In genomic region chr5:102629362-102629771, GRCm38 (mm10) we compare ENCODE assay signal across 12 mouse cellular contexts.
A peak's percentile ranks its signal among the peaks of the same experiment; 100 is the strongest.
DNase-seq lines count a peak whose midpoint lies in the region; ATAC-seq and TF ChIP-seq lines count a peak whose summit lies in the region.
"Had no signal": no experiment of that assay in that cellular context is flagged by ENCODE, and none has a peak within 500 bp of the region (broad histone marks: within the 10 kb centered on the region; RNA-seq: fewer than 3 reads in every experiment).

No protein-coding gene starts in this region.

- H3K9me3 ChIP-seq in heart, embryonic 11.5 days (replicated peaks; ENCODE audit: control insufficient read depth, low read length): no peaks in the 10 kb centered on the region
- no peaks in the 10 kb centered on the region for H3K9me3 ChIP-seq in embryonic facial prominence, embryonic 10.5 days
- no peaks in the 10 kb centered on the region for H3K9me3 ChIP-seq in hindbrain, embryonic 10.5 days

- no peaks in the 10 kb centered on the region for H3K36me3 ChIP-seq in heart, adult 2 months (ENCODE audit: control insufficient read depth, insufficient read depth, low read length)
- H3K36me3 ChIP-seq in heart, embryonic 11.5 days (ENCODE audit: control insufficient read depth, insufficient read depth, low read length): no peaks in the 10 kb centered on the region
- no peaks in the 10 kb centered on the region for H3K36me3 ChIP-seq in embryonic facial prominence, embryonic 10.5 days (replicated peaks)
- no peaks in the 10 kb centered on the region for H3K36me3 ChIP-seq in hindbrain, embryonic 10.5 days

- no peak for TF ChIP-seq POLR2A in heart, adult 2 months (IDR thresholded peaks at IDR 0.05; ENCODE audit: insufficient read depth, low read depth, low read length)

- no peak overlapping the region for H3K4me2 ChIP-seq in heart, embryonic 11.5 days

- TF ChIP-seq CTCF in heart, adult 2 months (IDR thresholded peaks at IDR 0.05): no peak

- H3K27ac ChIP-seq in heart, adult 2 months: no peak overlapping the region
- H3K27ac ChIP-seq in heart, embryonic 11.5 days (ENCODE audit: low read depth, low read length): no peak overlapping the region
- no peak overlapping the region for H3K27ac ChIP-seq in embryonic facial prominence, embryonic 10.5 days (replicated peaks)
- no peak overlapping the region for H3K27ac ChIP-seq in hindbrain, embryonic 10.5 days
- H3K27ac ChIP-seq: liver, embryonic 14.5 days had no signal

- H3K27me3 ChIP-seq in heart, adult 2 months (ENCODE audit: control insufficient read depth, insufficient read depth, low read length): no peaks in the 10 kb centered on the region
- no peaks in the 10 kb centered on the region for H3K27me3 ChIP-seq in heart, embryonic 11.5 days (ENCODE audit: control insufficient read depth, insufficient read depth, low read length)
- H3K27me3 ChIP-seq in embryonic facial prominence, embryonic 10.5 days (replicated peaks; ENCODE audit: low read depth, poor library complexity, severe bottlenecking): no peaks in the 10 kb centered on the region
- no peaks in the 10 kb centered on the region for H3K27me3 ChIP-seq in hindbrain, embryonic 10.5 days (ENCODE audit: insufficient read depth, poor library complexity, severe bottlenecking)

- intact Hi-C loops in heart, adult 2 months (cut with DNase I): no loop called here
- intact Hi-C loops in heart, postnatal 10 days (cut with DNase I): no loop called here

- WGBS in heart, adult 2 months: 63% methylated on average over 11 of the region's 11 CpGs
- 61% methylated on average over 11 of the region's 11 CpGs for WGBS in heart, embryonic 11.5 days (ENCODE audit: insufficient replicate concordance)
- WGBS in embryonic facial prominence, embryonic 10.5 days: 60% methylated on average over 11 of the region's 11 CpGs
- WGBS in hindbrain, embryonic 10.5 days: 84% methylated on average over 11 of the region's 11 CpGs

- peak; percentile 45 to 51 for DNase-seq in heart, adult 2 months
- peak; percentile 32 for DNase-seq in embryonic facial prominence, embryonic 10.5 days (ENCODE audit: low spot score)
- peak; percentile 45 to 58 for DNase-seq in heart, postnatal 10 days
- DNase-seq in lung, postnatal 25 days (ENCODE audit: low spot score): peak; percentile 20
- DNase-seq in frontal cortex, postnatal 10 days (ENCODE audit: low spot score in 2 of 2): no peak
- no peak for DNase-seq in hindbrain, embryonic 10.5 days (ENCODE audit: low spot score)
- DNase-seq: B cell, adult 2 months; cerebellum, adult 9-10 months had no signal

- H3K9ac ChIP-seq in heart, adult 2 months (ENCODE audit: low read depth, low read length): no peak overlapping the region
- no peak overlapping the region for H3K9ac ChIP-seq in heart, embryonic 11.5 days (ENCODE audit: low read depth, low read length)
- H3K9ac ChIP-seq: liver, embryonic 14.5 days had no signal

- no peak for ATAC-seq in heart, embryonic 11.5 days (replicated peaks; ENCODE audit: insufficient number of reproducible peaks, low FRiP score, low TSS enrichment)
- no peak for ATAC-seq in cerebellum, adult (ENCODE audit: insufficient number of reproducible peaks, low FRiP score, low TSS enrichment)
- ATAC-seq: inflammation-experienced regulatory T-cells, adult 6 months had no signal

- 0 out of 2 replicates have a peak, but pooled peaks have one; percentile 30 for TF ChIP-seq EP300 in heart, adult 2 months (IDR thresholded peaks at IDR 0.05; ENCODE audit: insufficient read depth, low read depth, low read length)

- H3K4me3 ChIP-seq in heart, adult 2 months: no peak overlapping the region
- H3K4me3 ChIP-seq in heart, embryonic 11.5 days (ENCODE audit: low read depth, low read length): no peak overlapping the region
- H3K4me3 ChIP-seq in embryonic facial prominence, embryonic 10.5 days: no peak overlapping the region
- H3K4me3 ChIP-seq in hindbrain, embryonic 10.5 days: no peak overlapping the region

- peaks cover 2% of the 10 kb centered on the region for H3K4me1 ChIP-seq in heart, adult 2 months (ENCODE audit: control insufficient read depth, insufficient read depth, low read length)
- peaks cover 3% of the 10 kb centered on the region for H3K4me1 ChIP-seq in heart, embryonic 11.5 days (ENCODE audit: control insufficient read depth, insufficient read depth, low read length)
- H3K4me1 ChIP-seq in embryonic facial prominence, embryonic 10.5 days: peaks cover 6% of the 10 kb centered on the region
- H3K4me1 ChIP-seq in hindbrain, embryonic 10.5 days (replicated peaks): no peaks in the 10 kb centered on the region

- H3K79me2 ChIP-seq in heart, adult 2 months (replicated peaks; ENCODE audit: control insufficient read depth, insufficient read depth, low read length): no peaks in the 10 kb centered on the region

Comparison
In these comparisons a context has a peak if more than half of its experiments do, and no peak if none do; other contexts are left out.
1. DNase-seq: peak in heart, adult 2 months (2 of 2), embryonic facial prominence, embryonic 10.5 days (single experiment), heart, postnatal 10 days (2 of 2) and lung, postnatal 25 days (single experiment); none in frontal cortex, postnatal 10 days (0 of 2) and hindbrain, embryonic 10.5 days (single experiment).